Mouse (Mus musculus) right cerebral cortex, postnatal 25 days (tissue): ENCODE results near the gene F8a.
"Not testable (repeated sequence)": the region's sequence is repeated elsewhere in the genome, so short reads cannot be mapped to it uniquely, and the experiment has no call there.

Source experiments
- DNase-seq: peaks from one replicate; pipeline ENCODE4 v3.0.0; 2022

The F8a gene

DNA sequence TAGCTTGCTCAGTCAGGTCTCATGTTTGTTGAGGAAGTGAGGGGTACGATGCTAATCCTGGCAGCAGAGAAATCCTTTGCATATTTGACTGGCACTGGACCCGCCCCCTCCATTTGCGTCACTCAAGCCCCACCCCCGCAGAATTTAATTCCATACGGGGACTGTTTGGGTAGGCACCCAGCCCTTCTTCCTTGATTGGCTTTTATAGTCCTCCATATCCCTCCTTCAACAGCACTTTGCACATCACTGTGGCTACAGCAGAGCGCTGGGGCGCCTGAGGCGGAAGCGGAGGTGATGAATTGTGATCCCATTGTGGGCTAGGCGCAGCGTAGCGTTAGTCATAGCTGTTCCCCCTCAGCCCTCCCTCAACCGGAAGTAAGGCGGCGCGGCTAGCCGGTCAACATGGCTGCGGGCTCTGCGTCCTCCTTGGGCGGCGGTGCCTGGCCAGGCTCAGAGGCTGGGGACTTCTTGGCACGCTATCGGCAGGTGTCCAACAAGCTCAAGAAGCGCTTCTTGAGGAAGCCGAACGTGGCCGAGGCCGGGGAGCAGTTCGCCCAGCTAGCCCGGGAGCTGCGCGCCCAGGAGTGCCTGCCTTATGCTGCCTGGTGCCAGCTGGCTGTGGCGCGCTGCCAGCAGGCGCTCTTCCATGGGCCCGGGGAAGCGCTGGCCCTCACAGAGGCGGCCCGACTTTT, at the start of gene F8a:
F8a (plus strand) TSS at position 378 of the 692 bp plus-strand sequence.
- DNase-seq = peak; percentile 70

DNA sequence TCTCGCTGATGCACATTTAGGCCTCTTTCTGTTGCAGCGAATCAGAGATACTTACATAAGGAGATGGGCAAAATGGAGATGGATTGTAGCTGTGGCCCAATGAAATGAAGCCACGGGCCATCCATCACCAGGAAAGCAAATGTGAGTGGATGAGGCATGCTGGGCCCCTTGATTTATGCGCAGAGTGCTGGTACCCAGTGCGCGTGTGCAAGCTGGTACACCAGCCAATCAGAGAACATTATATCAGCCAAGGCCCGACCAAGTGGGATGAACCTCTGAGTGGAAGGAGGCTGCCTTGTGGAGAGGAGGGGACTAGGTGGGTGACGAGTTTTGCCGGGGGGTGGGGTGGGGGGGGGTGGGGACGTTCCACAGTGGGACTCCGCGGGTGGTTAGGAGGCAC, 36.2 kb upstream of the F8a start, which contains the start of gene Xlr3b:
Xlr3b (plus strand) TSS at position 274 of the 400 bp plus-strand sequence.
- DNase-seq = peak; percentile 5

DNA sequence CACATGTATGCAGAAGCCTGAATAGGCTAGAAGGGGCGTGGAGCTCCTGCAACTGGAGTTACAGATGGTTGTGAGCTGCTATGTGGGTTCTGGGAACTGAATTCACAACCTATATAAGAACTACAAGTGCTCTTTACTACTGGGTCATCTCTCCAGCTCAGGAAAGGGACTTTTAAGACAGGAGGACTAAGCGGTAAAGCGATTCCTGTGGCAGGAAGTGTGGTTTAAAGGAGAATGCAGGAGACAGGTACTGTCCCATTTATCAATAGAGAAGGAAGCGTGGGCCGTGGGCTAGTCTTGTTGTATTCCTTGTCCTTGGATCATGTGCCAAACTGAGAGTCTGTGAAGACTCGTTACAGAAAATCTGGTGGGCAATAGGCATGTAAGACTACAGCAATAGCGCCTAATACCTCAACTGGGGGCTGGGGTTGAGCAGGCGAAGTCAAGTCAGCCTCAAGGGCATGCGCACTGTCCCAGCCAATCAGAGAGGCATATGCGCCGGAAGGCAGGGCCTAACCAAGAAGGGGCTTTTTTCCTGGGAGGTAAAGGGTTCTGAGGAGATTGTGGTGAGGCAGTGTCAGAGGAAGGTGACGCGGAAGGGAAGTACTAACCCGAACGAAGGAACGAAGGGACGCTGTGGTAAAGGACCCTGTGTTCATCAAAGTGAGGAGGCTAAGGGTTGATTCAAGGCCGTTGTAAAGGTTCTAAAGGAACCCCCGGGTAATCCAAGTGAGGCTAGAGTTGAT, 14.1 kb upstream of the F8a start, which contains the start of gene Xlr4b:
Xlr4b (plus strand) TSS at position 515 of the 746 bp plus-strand sequence.
- not testable (repeated sequence) for DNase-seq

DNA sequence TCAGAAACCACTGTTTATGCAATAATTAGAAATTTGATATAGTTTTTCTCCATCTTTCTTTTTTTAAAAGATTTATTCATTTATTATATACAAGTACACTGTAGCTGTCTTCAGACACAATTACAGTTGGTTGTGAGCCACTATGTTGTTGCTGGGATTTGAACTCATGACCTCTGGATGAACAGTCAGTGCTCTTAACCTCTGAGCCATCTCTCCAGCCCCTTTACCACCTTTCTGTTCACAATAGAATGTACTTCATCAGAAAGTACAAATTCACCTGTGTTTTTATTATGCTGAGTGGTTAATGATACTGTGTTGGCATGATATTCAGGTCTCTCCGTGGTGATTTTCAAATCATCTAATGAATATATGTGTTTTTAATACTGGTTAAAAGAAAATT, 2.7 kb upstream of the F8a start:
- no peak for DNase-seq

DNA sequence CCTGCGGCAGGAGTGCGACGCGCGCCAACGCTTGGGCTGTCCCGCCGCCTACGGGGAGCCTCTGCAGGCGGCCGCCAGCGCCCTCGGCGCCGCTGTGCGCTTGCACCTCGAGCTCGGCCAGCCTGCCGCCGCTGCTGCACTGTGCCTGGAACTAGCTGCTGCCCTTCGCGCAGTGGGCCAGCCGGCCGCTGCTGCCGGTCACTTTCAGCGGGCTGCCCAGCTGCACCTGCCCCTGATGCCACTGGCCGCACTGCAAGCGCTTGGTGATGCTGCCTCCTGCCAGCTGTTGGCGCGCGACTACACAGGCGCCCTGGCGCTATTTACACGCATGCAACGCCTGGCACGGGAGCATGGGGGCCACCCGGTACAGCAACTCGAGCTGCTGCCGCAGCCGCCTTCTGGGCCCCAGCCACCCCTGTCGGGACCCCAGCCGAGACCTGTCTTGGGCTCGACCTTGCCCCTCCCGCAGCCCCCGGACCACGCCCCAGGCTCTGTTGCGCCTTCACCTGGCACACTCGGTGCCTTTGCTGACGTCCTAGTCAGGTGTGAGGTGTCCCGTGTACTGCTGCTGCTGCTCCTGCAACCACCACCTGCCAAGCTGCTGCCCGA, 619 bp downstream of the F8a start:
- peak; percentile 70 for DNase-seq

DNA sequence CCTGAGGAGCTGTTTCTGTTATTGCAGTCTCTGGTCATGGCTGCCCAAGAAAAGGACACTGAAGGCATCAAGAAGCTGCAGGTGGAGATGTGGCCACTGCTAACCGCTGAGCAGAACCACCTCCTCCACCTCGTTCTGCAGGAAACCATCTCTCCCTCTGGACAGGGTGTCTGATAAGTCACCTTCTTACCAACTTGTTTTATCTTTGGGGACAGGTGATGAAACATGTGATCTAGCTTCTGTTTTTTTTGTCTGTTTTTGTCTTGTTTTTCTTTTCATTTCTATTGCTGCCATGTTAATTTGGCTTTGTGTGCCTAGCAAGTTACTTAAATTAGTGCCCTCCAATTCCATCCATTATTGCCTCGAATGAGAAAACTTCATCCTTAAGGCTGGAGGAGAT, 1.2 kb downstream of the F8a start:
- DNase-seq = no peak

DNA sequence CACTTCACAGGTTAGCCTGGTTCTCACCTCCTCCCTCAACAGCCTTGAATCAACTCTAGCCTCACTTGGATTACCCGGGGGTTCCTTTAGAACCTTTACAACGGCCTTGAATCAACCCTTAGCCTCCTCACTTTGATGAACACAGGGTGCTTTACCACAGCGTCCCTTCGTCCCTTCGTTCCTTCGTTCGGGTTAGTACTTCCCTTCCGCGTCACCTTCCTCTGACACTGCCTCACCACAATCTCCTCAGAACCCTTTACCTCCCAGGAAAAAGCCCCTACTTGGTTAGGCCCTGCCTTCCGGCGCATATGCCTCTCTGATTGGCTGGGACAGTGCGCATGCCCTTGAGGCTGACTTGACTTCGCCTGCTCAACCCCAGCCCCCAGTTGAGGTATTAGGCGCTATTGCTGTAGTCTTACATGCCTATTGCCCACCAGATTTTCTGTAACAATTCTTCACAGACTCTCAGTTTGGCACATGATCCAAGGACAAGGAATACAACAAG, 14.8 kb downstream of the F8a start, which contains the start of gene Xlr4c:
Xlr4c (minus strand) TSS at position 310 of the 505 bp plus-strand sequence.
- not testable (repeated sequence) for DNase-seq

DNA sequence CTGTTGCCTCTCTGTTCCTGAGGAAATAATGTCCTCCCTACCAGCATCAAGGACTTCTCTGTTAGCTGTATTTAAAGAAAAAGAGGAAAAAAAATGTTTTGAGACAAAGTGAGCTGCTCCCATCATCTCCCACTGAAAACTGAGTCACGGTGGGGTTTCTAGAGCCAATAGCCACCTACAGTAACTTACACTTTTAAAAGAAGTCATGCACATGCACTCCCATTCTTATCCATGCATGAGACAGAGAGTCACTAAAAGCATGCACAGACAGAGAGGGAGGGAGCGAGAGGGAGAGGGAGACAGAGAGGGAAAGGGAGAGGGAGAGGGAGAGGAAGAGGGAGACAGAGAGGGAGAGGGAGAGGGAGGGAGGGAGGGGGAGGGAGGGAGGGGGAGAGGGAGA, 34.3 kb downstream of the F8a start:
- DNase-seq = not testable (repeated sequence)

DNA sequence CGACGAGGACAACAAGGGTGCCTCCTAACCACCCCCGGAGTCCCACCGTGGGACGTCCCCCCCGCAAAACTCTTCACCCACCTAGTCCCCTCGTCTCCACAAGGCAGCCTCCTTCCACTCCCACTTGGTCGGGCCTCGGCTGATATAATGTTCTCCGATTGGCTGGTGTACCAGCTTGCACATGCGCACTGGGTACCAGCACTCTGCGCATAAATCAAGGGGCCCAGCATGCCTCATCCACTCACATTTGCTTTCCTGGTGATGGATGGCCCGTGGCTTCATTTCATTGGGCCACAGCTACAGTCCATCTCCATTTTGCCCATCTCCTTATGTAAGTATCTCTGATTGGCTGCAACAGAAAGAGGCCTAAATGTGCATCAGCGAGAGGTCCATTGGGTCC, 37.2 kb downstream of the F8a start, which contains the start of gene Xlr3c:
Xlr3c (minus strand) TSS at position 121 of the 400 bp plus-strand sequence.
- DNase-seq = not testable (repeated sequence)
